24 mouse cellular contexts compared by ENCODE assay signal in the genomic region with DNA sequence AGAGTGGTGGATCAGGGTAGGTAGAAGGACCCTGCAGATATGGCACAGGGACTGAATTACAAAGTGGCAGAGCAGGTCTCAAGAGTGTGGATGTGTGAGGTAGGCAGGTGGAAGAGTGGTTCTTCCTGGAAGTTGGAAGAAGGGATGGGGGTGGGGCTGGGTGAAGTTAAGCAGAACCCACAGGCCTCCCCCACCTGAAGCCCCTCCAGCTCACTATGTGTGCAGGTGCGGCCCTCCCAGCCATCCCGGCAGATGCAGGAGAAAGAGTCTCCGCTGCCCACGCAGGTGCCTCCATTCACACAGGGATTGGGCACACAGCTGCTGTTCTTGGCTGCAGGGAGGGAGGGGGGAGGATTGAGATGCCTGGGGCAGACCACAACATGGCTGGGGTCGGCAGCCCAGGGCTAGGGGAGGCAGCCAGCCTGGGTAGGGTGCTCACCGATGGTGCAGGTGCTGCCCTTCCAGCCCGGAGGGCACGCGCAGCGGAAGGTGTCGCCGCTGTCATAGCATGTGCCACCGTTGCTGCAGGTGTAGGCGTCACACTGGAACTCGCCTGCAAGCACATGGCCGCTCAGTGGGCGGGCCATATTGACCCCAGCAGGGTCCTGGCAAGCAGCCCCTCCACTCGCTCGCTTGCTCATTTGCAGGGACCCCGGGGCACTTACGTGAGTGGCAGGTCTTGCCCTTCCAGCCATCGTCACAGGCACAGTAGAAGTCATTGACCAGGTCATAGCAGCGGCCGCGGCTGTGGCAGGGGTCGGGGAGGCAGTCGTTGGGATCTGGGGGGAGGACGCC. TPM values are rescaled to one million over a fixed set of nuclear protein-coding genes. Genes with fewer than 3 reads are reported as not detected.
A peak's percentile ranks its signal among the peaks of the same experiment; 100 is the strongest.
DNase-seq lines count a peak whose midpoint lies in the region; ATAC-seq and TF ChIP-seq lines count a peak whose summit lies in the region.
"Had no signal": no experiment of that assay in that cellular context is flagged by ENCODE, and none has a peak within 500 bp of the region (broad histone marks: within the 10 kb centered on the region; RNA-seq: fewer than 3 reads in every experiment).

No protein-coding gene starts in this region.

- no peaks in the 10 kb centered on the region for H3K27me3 ChIP-seq in hindbrain, postnatal 0 days (ENCODE audit: insufficient read depth, low read length)
- H3K27me3 ChIP-seq in hindbrain, embryonic 11.5 days (ENCODE audit: control insufficient read depth, insufficient read depth, low read length): no peaks in the 10 kb centered on the region
- H3K27me3 ChIP-seq in E14TG2a.4 (ENCODE audit: insufficient read depth, low read length): 0 out of 2 replicates have a peak, but pooled peaks cover 3% of the 10 kb centered on the region
- H3K27me3 ChIP-seq in cerebellum, adult 2 months (ENCODE audit: control insufficient read depth, insufficient read depth, low read length): no peaks in the 10 kb centered on the region
- H3K27me3 ChIP-seq: forebrain, embryonic 15.5 days; hindbrain, embryonic 13.5 days; midbrain, embryonic 12.5 days; Patski had no signal

- peaks cover 29% of the 10 kb centered on the region for H3K36me3 ChIP-seq in hindbrain, postnatal 0 days (ENCODE audit: insufficient read depth, low read length)
- H3K36me3 ChIP-seq in hindbrain, embryonic 11.5 days (ENCODE audit: control insufficient read depth, insufficient read depth, low read length): no peaks in the 10 kb centered on the region
- H3K36me3 ChIP-seq in E14TG2a.4 (ENCODE audit: insufficient read depth, low read length): peaks cover 83% of the 10 kb centered on the region
- H3K36me3 ChIP-seq: G1E had no signal

- no peak overlapping the region for H3K4me2 ChIP-seq in hindbrain, postnatal 0 days (ENCODE audit: low read depth, low read length)
- H3K4me2 ChIP-seq in hindbrain, embryonic 11.5 days (replicated peaks; ENCODE audit: low read depth, low read length): no peak overlapping the region
- H3K4me2 ChIP-seq: forebrain, embryonic 15.5 days; heart, embryonic 12.5 days; hindbrain, embryonic 13.5 days; midbrain, embryonic 12.5 days had no signal

- 69% methylated on average over 28 of the region's 28 CpGs for WGBS in hindbrain, postnatal 0 days
- 80% methylated on average over 28 of the region's 28 CpGs for WGBS in hindbrain, embryonic 11.5 days
- WGBS in cerebellum, adult 2 months: 46% methylated on average over 28 of the region's 28 CpGs

- no peak overlapping the region for H3K9ac ChIP-seq in hindbrain, postnatal 0 days (replicated peaks; ENCODE audit: low read length)
- H3K9ac ChIP-seq in hindbrain, embryonic 11.5 days (ENCODE audit: low read depth, low read length): no peak overlapping the region
- H3K9ac ChIP-seq: forebrain, embryonic 15.5 days; heart, embryonic 12.5 days; hindbrain, embryonic 13.5 days; midbrain, embryonic 12.5 days had no signal

- no peaks in the 10 kb centered on the region for H3K9me3 ChIP-seq in hindbrain, postnatal 0 days (ENCODE audit: low read length)
- no peaks in the 10 kb centered on the region for H3K9me3 ChIP-seq in hindbrain, embryonic 11.5 days (ENCODE audit: control insufficient read depth, low read length)
- H3K9me3 ChIP-seq in E14TG2a.4 (ENCODE audit: low read length): no peaks in the 10 kb centered on the region
- H3K9me3 ChIP-seq: forebrain, embryonic 15.5 days; G1E; heart, embryonic 12.5 days; hindbrain, embryonic 13.5 days; limb, embryonic 10.5 days; midbrain, embryonic 12.5 days had no signal

- TF ChIP-seq POLR2A in cerebellum, adult 2 months (IDR thresholded peaks at IDR 0.05; ENCODE audit: borderline replicate concordance, insufficient read depth, low read length): no peak

- ATAC-seq in hindbrain, postnatal 0 days: no peak
- no peak for ATAC-seq in hindbrain, embryonic 11.5 days (ENCODE audit: low FRiP score)
- ATAC-seq: forebrain, embryonic 15.5 days; inflammation-experienced regulatory T-cells, adult 6 months; lung, postnatal 0 days; Patski had no signal

- no peak overlapping the region for H3K27ac ChIP-seq in hindbrain, postnatal 0 days
- no peak overlapping the region for H3K27ac ChIP-seq in hindbrain, embryonic 11.5 days (ENCODE audit: low read depth, low read length)
- no peak overlapping the region for H3K27ac ChIP-seq in cerebellum, adult 2 months (ENCODE audit: insufficient read depth, low read length)
- H3K27ac ChIP-seq: forebrain, embryonic 15.5 days; hindbrain, embryonic 13.5 days; left cerebral cortex, adult 2 months; midbrain, embryonic 12.5 days; stomach, postnatal 0 days had no signal

- H3K4me1 ChIP-seq in hindbrain, postnatal 0 days (ENCODE audit: insufficient read depth, low read length): no peaks in the 10 kb centered on the region
- H3K4me1 ChIP-seq in hindbrain, embryonic 11.5 days (replicated peaks; ENCODE audit: control insufficient read depth, insufficient read depth, low read length): no peaks in the 10 kb centered on the region
- peaks cover 74% of the 10 kb centered on the region for H3K4me1 ChIP-seq in E14TG2a.4 (replicated peaks; ENCODE audit: low read depth, low read length)
- peaks cover 19% of the 10 kb centered on the region for H3K4me1 ChIP-seq in cerebellum, adult 2 months (ENCODE audit: control insufficient read depth, insufficient read depth, low read length)
- H3K4me1 ChIP-seq: forebrain, embryonic 15.5 days had no signal

- peak; percentile 43 for DNase-seq in hindbrain, postnatal 0 days (ENCODE audit: low spot score)
- no peak for DNase-seq in hindbrain, embryonic 11.5 days (ENCODE audit: low spot score)
- DNase-seq in cerebellum, adult 2 months: peak; percentile 62 to 64
- DNase-seq in cerebellum, postnatal 25 days: peak; percentile 74 to 81
- no peak for DNase-seq in urinary bladder, adult 2 months (ENCODE audit: low spot score)
- DNase-seq in retina, postnatal 1 day: no peak
- DNase-seq: adrenal gland, postnatal 36 days; gastrocnemius, postnatal 10 days; heart, postnatal 10 days; kidney, adult 18-20 months; layer of hippocampus, adult 9-11 months; liver had no signal

- no peak overlapping the region for H3K4me3 ChIP-seq in hindbrain, postnatal 0 days (ENCODE audit: low read length)
- no peak overlapping the region for H3K4me3 ChIP-seq in hindbrain, embryonic 11.5 days (ENCODE audit: low read depth, low read length)
- peak overlapping the region; percentile 52 for H3K4me3 ChIP-seq in E14TG2a.4 (replicated peaks; ENCODE audit: low read length)
- H3K4me3 ChIP-seq in cerebellum, adult 2 months (replicated peaks; ENCODE audit: insufficient read depth, low read depth, low read length): no peak overlapping the region
- H3K4me3 ChIP-seq: forebrain, embryonic 15.5 days; heart, embryonic 12.5 days; hindbrain, embryonic 13.5 days; left cerebral cortex, adult 2 months; limb, embryonic 10.5 days; midbrain, embryonic 12.5 days had no signal

- TF ChIP-seq CTCF in hindbrain, postnatal 0 days (IDR thresholded peaks at IDR 0.05; ENCODE audit: low read depth): no peak
- no peak for TF ChIP-seq CTCF in E14TG2a.4 (conservative IDR thresholded peaks at IDR 0.05; ENCODE audit: low read length)
- no peak for TF ChIP-seq CTCF in cerebellum, adult 2 months (IDR thresholded peaks at IDR 0.05; ENCODE audit: borderline replicate concordance, insufficient read depth, low read depth, low read length)

RNA-seq across cellular contexts. Expression of a gene that starts 16.4 kb away (rescaled TPM):
- 63.4 and 88.4 TPM in 2 replicates for total RNA-seq in hindbrain, postnatal 0 days (2014; rRNA removed)
- polyA plus RNA-seq in hindbrain, postnatal 0 days (2015; fragmentation: Nextera tagmentation; extraction: Ambion mirVana): 7.7 and 8.5 TPM in 2 replicates
- 4.2 and 4.7 TPM in 2 replicates for polyA plus RNA-seq in hindbrain, embryonic 11.5 days (2014; fragmentation: Nextera tagmentation; extraction: Ambion mirVana)
- polyA plus RNA-seq in cerebellum, adult 2 months (2012; rRNA removed): 23.0 and 24.4 TPM in 2 replicates
- polyA plus RNA-seq in urinary bladder, adult 2 months (2012; rRNA removed): 42.7 and 62.7 TPM in 2 replicates

RNA-seq across cellular contexts. Expression of a gene that starts 28.8 kb away (rescaled TPM):
- total RNA-seq in hindbrain, postnatal 0 days (2014; rRNA removed): 29.0 and 29.4 TPM in 2 replicates
- polyA plus RNA-seq in hindbrain, postnatal 0 days (2015; fragmentation: Nextera tagmentation; extraction: Ambion mirVana): 51.7 and 54.8 TPM in 2 replicates
- 57.3 and 69.9 TPM in 2 replicates for polyA plus RNA-seq in hindbrain, embryonic 11.5 days (2014; fragmentation: Nextera tagmentation; extraction: Ambion mirVana)
- polyA plus RNA-seq in cerebellum, adult 2 months (2012; rRNA removed): 23.8 and 24.2 TPM in 2 replicates
- 42.4 and 54.6 TPM in 2 replicates for polyA plus RNA-seq in urinary bladder, adult 2 months (2012; rRNA removed)

RNA-seq across cellular contexts. Expression of a gene that starts 45.1 kb away (rescaled TPM):
- 0.10 TPM in 1 of 2 replicates, not detected in the other for total RNA-seq in hindbrain, postnatal 0 days (2014; rRNA removed)
- 0.05 TPM in 1 of 2 replicates, not detected in the other for polyA plus RNA-seq in hindbrain, postnatal 0 days (2015; fragmentation: Nextera tagmentation; extraction: Ambion mirVana)
- not detected in 2 replicates for polyA plus RNA-seq in hindbrain, embryonic 11.5 days (2014; fragmentation: Nextera tagmentation; extraction: Ambion mirVana)
- polyA plus RNA-seq in cerebellum, adult 2 months (2012; rRNA removed): 0.05 and 0.08 TPM in 2 replicates
- polyA plus RNA-seq in urinary bladder, adult 2 months (2012; rRNA removed): 3.4 and 4.1 TPM in 2 replicates
- polyA plus RNA-seq: forebrain, embryonic 15.5 days; heart, embryonic 12.5 days; hindbrain, embryonic 13.5 days; limb, embryonic 10.5 days; midbrain, embryonic 12.5 days; Patski had no signal

Comparison
In these comparisons a context has a peak if more than half of its experiments do, and no peak if none do; other contexts are left out.
1. DNase-seq: peak in hindbrain, postnatal 0 days (single experiment), cerebellum, adult 2 months (2 of 2) and cerebellum, postnatal 25 days (2 of 2); none in hindbrain, embryonic 11.5 days (single experiment), urinary bladder, adult 2 months (single experiment) and retina, postnatal 1 day (single experiment).